ENCODE assay signal across 8 mouse cellular contexts in the genomic region with DNA sequence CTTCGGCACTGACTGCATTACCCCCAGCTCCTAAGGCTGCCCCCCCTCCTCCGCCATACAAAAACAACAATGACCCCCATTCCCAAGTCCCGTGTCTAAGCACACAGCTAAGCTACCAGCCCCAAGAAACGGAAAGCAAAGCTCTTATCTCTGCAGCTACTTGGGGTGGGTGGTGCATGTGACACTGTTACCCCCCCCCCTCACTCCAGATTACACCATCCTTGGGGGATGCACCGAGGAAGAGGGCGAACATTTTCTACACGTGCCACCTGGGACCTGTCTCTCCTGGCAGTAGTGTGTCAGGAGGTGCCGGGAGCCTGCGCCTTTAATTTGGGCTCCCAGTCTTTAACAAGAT. TPM values are rescaled to one million over a fixed set of nuclear protein-coding genes. Genes with fewer than 3 reads are reported as not detected.
A peak's percentile ranks its signal among the peaks of the same experiment; 100 is the strongest.
DNase-seq lines count a peak whose midpoint lies in the region; ATAC-seq lines count a peak whose summit lies in the region.

No protein-coding gene starts in this region.

- no peak for ATAC-seq in kidney, embryonic 16.5 days (ENCODE audit: low FRiP score, low TSS enrichment)
- no peak for ATAC-seq in embryonic facial prominence, embryonic 14.5 days (ENCODE audit: low read depth)
- no peak for ATAC-seq in intestine, embryonic 14.5 days (replicated peaks; ENCODE audit: low FRiP score, low TSS enrichment, low read depth)
- peak; percentile 8 for ATAC-seq in neural tube, embryonic 12.5 days (ENCODE audit: low FRiP score, low read depth)

- H3K4me3 ChIP-seq in kidney, embryonic 16.5 days (ENCODE audit: low read length), result peak overlapping the region; percentile 82
- H3K4me3 ChIP-seq in embryonic facial prominence, embryonic 14.5 days (ENCODE audit: low read depth, low read length), result peak overlapping the region; percentile 92
- H3K4me3 ChIP-seq in intestine, embryonic 14.5 days (ENCODE audit: low read depth, low read length), result peak overlapping the region; percentile 84
- peak overlapping the region; percentile 93 for H3K4me3 ChIP-seq in neural tube, embryonic 12.5 days

- H3K9ac ChIP-seq in kidney, embryonic 16.5 days (replicated peaks; ENCODE audit: low read length), result peak overlapping the region; percentile 32; the same call in 1 of the 2 replicates
- H3K9ac ChIP-seq in embryonic facial prominence, embryonic 14.5 days (ENCODE audit: low read depth, low read length), result peak overlapping the region; percentile 90
- H3K9ac ChIP-seq in intestine, embryonic 14.5 days (ENCODE audit: low read length), result peak overlapping the region; percentile 81
- H3K9ac ChIP-seq in neural tube, embryonic 12.5 days, result peak overlapping the region; percentile 92

- H3K4me2 ChIP-seq in kidney, embryonic 16.5 days (replicated peaks; ENCODE audit: low read depth, low read length), result peak overlapping the region; percentile 89
- peak overlapping the region; percentile 84 for H3K4me2 ChIP-seq in embryonic facial prominence, embryonic 14.5 days (ENCODE audit: low read depth, low read length)
- H3K4me2 ChIP-seq in intestine, embryonic 14.5 days (ENCODE audit: low read length), result peak overlapping the region; percentile 79
- peak overlapping the region; percentile 87 for H3K4me2 ChIP-seq in neural tube, embryonic 12.5 days (replicated peaks)

- H3K27me3 ChIP-seq in kidney, embryonic 16.5 days (ENCODE audit: insufficient read depth, low read length), result 0 out of 2 replicates have a peak, but pooled peaks cover 2% of the 10 kb centered on the region
- no peaks in the 10 kb centered on the region for H3K27me3 ChIP-seq in embryonic facial prominence, embryonic 14.5 days (replicated peaks; ENCODE audit: control insufficient read depth, insufficient read depth, low read length)
- H3K27me3 ChIP-seq in intestine, embryonic 14.5 days (replicated peaks; ENCODE audit: control insufficient read depth, insufficient read depth, low read length), result no peaks in the 10 kb centered on the region
- H3K27me3 ChIP-seq in neural tube, embryonic 12.5 days (replicated peaks), result no peaks in the 10 kb centered on the region

- no peaks in the 10 kb centered on the region for H3K36me3 ChIP-seq in kidney, embryonic 16.5 days (ENCODE audit: insufficient read depth, low read length)
- peaks cover 4% of the 10 kb centered on the region; the same call in 1 of the 2 replicates for H3K36me3 ChIP-seq in embryonic facial prominence, embryonic 14.5 days (ENCODE audit: control insufficient read depth, insufficient read depth, low read length)
- 0 out of 2 replicates have a peak, but pooled peaks cover 5% of the 10 kb centered on the region for H3K36me3 ChIP-seq in intestine, embryonic 14.5 days (ENCODE audit: control insufficient read depth, insufficient read depth, low read length)
- 0 out of 2 replicates have a peak, but pooled peaks cover 15% of the 10 kb centered on the region for H3K36me3 ChIP-seq in neural tube, embryonic 12.5 days

- H3K9me3 ChIP-seq in kidney, embryonic 16.5 days (ENCODE audit: low read length), result no peaks in the 10 kb centered on the region
- no peaks in the 10 kb centered on the region for H3K9me3 ChIP-seq in embryonic facial prominence, embryonic 14.5 days (ENCODE audit: control insufficient read depth, low read length)
- no peaks in the 10 kb centered on the region for H3K9me3 ChIP-seq in intestine, embryonic 14.5 days (ENCODE audit: control insufficient read depth, low read length)
- no peaks in the 10 kb centered on the region for H3K9me3 ChIP-seq in neural tube, embryonic 12.5 days

- no peak overlapping the region for H3K27ac ChIP-seq in kidney, embryonic 16.5 days (ENCODE audit: low read length)
- H3K27ac ChIP-seq in embryonic facial prominence, embryonic 14.5 days (replicated peaks; ENCODE audit: low read depth, low read length), result no peak overlapping the region
- H3K27ac ChIP-seq in intestine, embryonic 14.5 days (ENCODE audit: low read depth), result peak overlapping the region; percentile 67; the same call in 1 of the 2 replicates
- peak overlapping the region; percentile 68; the same call in 1 of the 2 replicates for H3K27ac ChIP-seq in neural tube, embryonic 12.5 days

- peaks cover 39% of the 10 kb centered on the region for H3K4me1 ChIP-seq in kidney, embryonic 16.5 days (ENCODE audit: insufficient read depth, low read length)
- peaks cover 42% of the 10 kb centered on the region for H3K4me1 ChIP-seq in embryonic facial prominence, embryonic 14.5 days (ENCODE audit: control insufficient read depth, insufficient read depth, low read length)
- H3K4me1 ChIP-seq in intestine, embryonic 14.5 days (replicated peaks; ENCODE audit: control insufficient read depth, insufficient read depth, low read length), result peaks cover 50% of the 10 kb centered on the region
- peaks cover 64% of the 10 kb centered on the region for H3K4me1 ChIP-seq in neural tube, embryonic 12.5 days

- DNase-seq in kidney, postnatal 14 days, result no peak
- DNase-seq in embryonic facial prominence, embryonic 14.5 days (ENCODE audit: low spot score), result no peak
- no peak for DNase-seq in intestine, embryonic 14.5 days (ENCODE audit: low spot score)
- no peak for DNase-seq in right cerebral cortex, postnatal 10 days (ENCODE audit: low spot score in 2 of 2)
- DNase-seq in c-Kit-positive CD71-positive TER-119-positive erythroid progenitor cells, embryonic 14.5 days (ENCODE audit: low spot score), result no peak
- no peak for DNase-seq in left cerebral cortex, postnatal 36 days (ENCODE audit: low spot score in 2 of 2)

- intact Hi-C loops in left cerebral cortex, postnatal 36 days (cut with DNase I), result loop anchor here (5.0 kb wide), 1 partner anchor 41 kb away; the partner anchor contains the start of genes G6pc3 and Lsm12

- 26% methylated on average over 9 of the region's 9 CpGs for WGBS in kidney, embryonic 16.5 days
- 23% methylated on average over 9 of the region's 9 CpGs for WGBS in embryonic facial prominence, embryonic 14.5 days
- 17% methylated on average over 9 of the region's 9 CpGs for WGBS in intestine, embryonic 14.5 days
- 19% methylated on average over 9 of the region's 9 CpGs for WGBS in neural tube, embryonic 12.5 days

RNA-seq across cellular contexts. Expression of gene Hdac5, which starts 1.8 kb away (rescaled TPM):
- 51.5 and 59.8 TPM in 2 replicates for polyA plus RNA-seq in kidney, embryonic 16.5 days (2015; fragmentation: Nextera tagmentation; extraction: Ambion mirVana)
- polyA plus RNA-seq in embryonic facial prominence, embryonic 14.5 days (2014; fragmentation: Nextera tagmentation; extraction: Ambion mirVana), result 44.0 and 47.2 TPM in 2 replicates
- 45.4 and 53.2 TPM in 2 replicates for polyA plus RNA-seq in intestine, embryonic 14.5 days (2014; fragmentation: Nextera tagmentation; extraction: Ambion mirVana)
- 104 and 106 TPM in 2 replicates for polyA plus RNA-seq in neural tube, embryonic 12.5 days (2016; fragmentation: Nextera tagmentation; extraction: Ambion mirVana)
- 100 to 1,000 TPM; 270 to 275 TPM for total RNA-seq in left cerebral cortex, postnatal 36 days (2021)

RNA-seq across cellular contexts. Expression of gene BC030867, which starts 20.5 kb away (rescaled TPM):
- 21.2 and 24.6 TPM in 2 replicates for polyA plus RNA-seq in kidney, embryonic 16.5 days (2015; fragmentation: Nextera tagmentation; extraction: Ambion mirVana)
- 11.7 and 12.6 TPM in 2 replicates for polyA plus RNA-seq in embryonic facial prominence, embryonic 14.5 days (2014; fragmentation: Nextera tagmentation; extraction: Ambion mirVana)
- polyA plus RNA-seq in intestine, embryonic 14.5 days (2014; fragmentation: Nextera tagmentation; extraction: Ambion mirVana), result 16.5 and 16.6 TPM in 2 replicates
- 10.0 and 11.6 TPM in 2 replicates for polyA plus RNA-seq in neural tube, embryonic 12.5 days (2016; fragmentation: Nextera tagmentation; extraction: Ambion mirVana)
- total RNA-seq in left cerebral cortex, postnatal 36 days (2021), result 1 to 10 TPM; 1.2 TPM

RNA-seq across cellular contexts. Expression of gene G6pc3, which starts 38.7 kb away (rescaled TPM):
- polyA plus RNA-seq in kidney, embryonic 16.5 days (2015; fragmentation: Nextera tagmentation; extraction: Ambion mirVana), result 46.0 and 49.9 TPM in 2 replicates
- 27.9 and 29.3 TPM in 2 replicates for polyA plus RNA-seq in embryonic facial prominence, embryonic 14.5 days (2014; fragmentation: Nextera tagmentation; extraction: Ambion mirVana)
- 36.0 and 37.4 TPM in 2 replicates for polyA plus RNA-seq in intestine, embryonic 14.5 days (2014; fragmentation: Nextera tagmentation; extraction: Ambion mirVana)
- polyA plus RNA-seq in neural tube, embryonic 12.5 days (2016; fragmentation: Nextera tagmentation; extraction: Ambion mirVana), result 29.6 and 30.8 TPM in 2 replicates
- 10 to 100 TPM; 56.1 to 67.2 TPM for total RNA-seq in left cerebral cortex, postnatal 36 days (2021)

RNA-seq across cellular contexts. Expression of gene Asb16, which starts 40.4 kb away (rescaled TPM):
- polyA plus RNA-seq in kidney, embryonic 16.5 days (2015; fragmentation: Nextera tagmentation; extraction: Ambion mirVana), result not detected in 2 replicates
- 0.25 and 0.33 TPM in 2 replicates for polyA plus RNA-seq in embryonic facial prominence, embryonic 14.5 days (2014; fragmentation: Nextera tagmentation; extraction: Ambion mirVana)
- polyA plus RNA-seq in intestine, embryonic 14.5 days (2014; fragmentation: Nextera tagmentation; extraction: Ambion mirVana), result 0.08 and 0.16 TPM in 2 replicates
- polyA plus RNA-seq in neural tube, embryonic 12.5 days (2016; fragmentation: Nextera tagmentation; extraction: Ambion mirVana), result not detected in 2 replicates
- 1 to 10 TPM; 1.2 to 1.7 TPM for total RNA-seq in left cerebral cortex, postnatal 36 days (2021)

RNA-seq across cellular contexts. Expression of gene Lsm12, which starts 43.1 kb away (rescaled TPM):
- 90.2 and 108 TPM in 2 replicates for polyA plus RNA-seq in kidney, embryonic 16.5 days (2015; fragmentation: Nextera tagmentation; extraction: Ambion mirVana)
- 92.9 and 98.4 TPM in 2 replicates for polyA plus RNA-seq in embryonic facial prominence, embryonic 14.5 days (2014; fragmentation: Nextera tagmentation; extraction: Ambion mirVana)
- polyA plus RNA-seq in intestine, embryonic 14.5 days (2014; fragmentation: Nextera tagmentation; extraction: Ambion mirVana), result 88.4 and 89.9 TPM in 2 replicates
- polyA plus RNA-seq in neural tube, embryonic 12.5 days (2016; fragmentation: Nextera tagmentation; extraction: Ambion mirVana), result 87.0 and 112 TPM in 2 replicates
- 10 to 100 TPM; 58.0 to 58.7 TPM for total RNA-seq in left cerebral cortex, postnatal 36 days (2021)

Comparison
In these comparisons a context has a peak if more than half of its experiments do, and no peak if none do; other contexts are left out.
1. H3K27ac ChIP-seq: peak in intestine, embryonic 14.5 days (single experiment) and neural tube, embryonic 12.5 days (single experiment); none in kidney, embryonic 16.5 days (single experiment) and embryonic facial prominence, embryonic 14.5 days (single experiment).
2. H3K9ac ChIP-seq: peak in every context shown above with its lines; median percentile 92 in neural tube, embryonic 12.5 days; 90 in embryonic facial prominence, embryonic 14.5 days; 81 in intestine, embryonic 14.5 days; 32 in kidney, embryonic 16.5 days.
3. Peak in every context shown above with its lines, with median percentiles within 50 percentile points of each other: H3K4me2 ChIP-seq and H3K4me3 ChIP-seq.